Mouse (Mus musculus) kidney, postnatal 36 days (tissue): ENCODE measurements around the gene Slc2a12.

Source experiments
- DNase-seq, 2 experiments: peaks; one replicate each; pipeline ENCODE4 v3.0.0; 2021 to 2022; ENCODE audit warnings: mixed read lengths in 2 of 2

The Slc2a12 gene

GRCm38 (mm10) chr10:22668509-22668908 lies 23.7 kb downstream of the Slc2a12 start:
- no peak for DNase-seq

GRCm38 (mm10) chr10:22674176-22674575 lies 29.4 kb downstream of the Slc2a12 start:
- DNase-seq: no peak

DNA sequence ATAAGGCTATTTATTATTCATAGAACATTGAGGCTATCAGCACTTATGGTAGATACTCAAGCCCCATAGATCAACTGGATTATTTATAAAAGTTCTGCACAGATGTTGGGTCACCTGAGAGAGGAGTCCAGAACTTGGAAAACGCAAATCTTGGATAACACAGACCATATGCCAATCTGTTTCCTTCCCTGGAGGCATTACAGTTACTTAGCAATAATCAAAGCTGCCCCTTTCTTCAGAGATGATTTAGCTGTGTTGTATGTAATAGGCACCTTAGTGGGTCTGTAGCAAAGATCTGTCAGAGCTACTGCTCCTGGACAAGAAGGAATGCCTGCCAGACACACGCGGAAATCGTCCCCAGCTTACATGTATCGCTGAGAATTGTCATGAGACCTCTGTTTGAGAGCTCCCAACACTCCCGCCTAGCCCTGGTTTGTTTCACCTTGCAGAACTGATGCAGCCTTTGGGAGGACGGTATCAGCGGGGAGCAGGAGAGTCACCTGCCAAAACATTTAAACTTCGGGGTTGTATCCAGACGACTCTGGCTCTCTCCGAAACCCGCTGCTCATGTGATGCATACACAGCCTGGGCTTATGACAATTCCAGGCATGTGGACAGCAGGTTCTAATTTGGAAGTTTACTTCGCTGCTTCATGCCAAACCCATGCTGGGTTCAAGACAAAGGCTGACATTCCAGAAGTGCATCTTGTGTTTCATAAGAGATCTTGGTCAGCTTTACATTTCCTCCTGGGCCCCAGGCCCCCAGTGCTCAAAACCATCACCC lies 31.2 kb downstream of the Slc2a12 start:
- DNase-seq: no peak

DNA sequence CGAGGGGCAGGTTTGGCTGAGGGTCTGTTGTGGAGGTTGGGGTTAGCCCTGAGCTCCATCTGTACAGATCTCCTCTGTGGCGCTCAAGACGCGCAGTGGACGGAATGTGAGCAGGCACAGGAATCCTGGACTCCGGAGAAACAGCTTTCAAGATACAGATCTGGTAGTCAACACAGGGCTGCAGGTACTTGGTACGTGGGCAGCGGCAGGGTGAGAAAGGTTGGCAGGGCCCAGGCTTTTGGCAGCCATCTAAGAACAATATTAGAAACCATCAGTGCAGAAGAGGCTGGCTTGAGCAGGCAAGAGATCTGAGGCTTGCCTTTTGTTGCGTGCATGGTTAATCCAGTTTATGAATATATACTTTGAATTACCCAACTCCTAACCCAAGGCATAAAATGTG lies 51.4 kb downstream of the Slc2a12 start:
- peak; percentile 21 to 29 for DNase-seq

DNA sequence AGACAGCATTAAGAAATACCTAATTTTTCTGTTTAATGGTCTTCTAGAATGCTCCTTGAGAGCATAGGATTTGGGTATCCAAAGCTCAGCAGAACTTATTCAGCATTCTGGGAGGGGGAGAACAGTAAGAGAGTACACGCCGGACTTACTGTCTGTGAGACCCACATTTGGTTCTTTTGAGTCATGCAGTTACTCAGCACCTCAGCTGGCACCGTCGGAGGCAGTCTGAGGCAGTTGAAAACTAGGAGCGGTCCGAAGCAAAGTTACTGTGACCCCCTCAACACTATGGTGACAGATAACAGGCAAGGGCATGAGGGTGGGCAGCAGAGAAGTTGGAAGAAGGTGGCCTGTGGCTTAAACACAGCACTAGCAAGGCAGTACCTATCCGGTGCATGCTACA lies 52.1 kb downstream of the Slc2a12 start:
- no peak for DNase-seq

- DNase-seq: no peak
These were observed 53.5 kb downstream of the Slc2a12 start for GRCm38 (mm10) chr10:22698158-22698953.

DNA sequence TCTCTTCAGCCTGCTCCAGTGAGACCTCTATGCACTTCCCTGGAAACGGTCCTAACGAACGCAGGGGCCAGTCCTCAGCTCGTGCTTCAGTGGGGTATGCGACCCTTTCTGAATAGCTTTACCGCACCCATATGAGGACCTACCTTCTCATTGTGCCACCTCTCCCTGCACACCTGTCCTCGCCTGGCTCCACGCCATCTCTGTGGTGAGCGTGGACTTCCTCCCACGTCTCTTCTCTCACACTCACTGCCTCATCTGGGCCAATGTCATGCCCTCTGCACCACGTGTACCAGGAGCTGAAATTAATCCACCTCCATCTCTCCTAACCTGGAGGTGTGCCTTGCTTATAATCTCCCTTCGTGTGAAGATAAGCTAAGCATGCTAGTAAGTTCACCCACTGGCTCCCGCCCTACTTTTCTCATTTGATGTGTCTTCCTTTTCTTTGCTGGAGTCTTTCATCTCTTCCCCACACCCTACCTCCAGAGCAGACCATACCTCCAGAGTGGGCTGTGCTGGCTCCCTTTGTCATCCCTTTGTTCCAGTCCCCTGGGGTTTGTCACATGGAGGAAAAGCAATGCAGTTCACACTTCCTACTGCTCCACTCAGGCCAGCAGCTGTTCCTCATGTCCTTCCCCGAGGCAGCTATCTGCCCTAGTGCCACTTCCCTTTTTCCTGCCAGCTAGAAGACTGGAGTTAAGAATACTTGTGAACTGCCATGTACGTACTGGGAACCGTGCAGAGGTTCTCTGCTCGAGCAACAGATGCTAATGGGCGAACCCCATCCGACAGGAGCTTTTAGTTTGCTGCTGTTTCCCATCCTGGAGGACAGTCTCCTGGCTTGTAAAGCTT lies 54.9 kb downstream of the Slc2a12 start:
- DNase-seq: no peak

DNA sequence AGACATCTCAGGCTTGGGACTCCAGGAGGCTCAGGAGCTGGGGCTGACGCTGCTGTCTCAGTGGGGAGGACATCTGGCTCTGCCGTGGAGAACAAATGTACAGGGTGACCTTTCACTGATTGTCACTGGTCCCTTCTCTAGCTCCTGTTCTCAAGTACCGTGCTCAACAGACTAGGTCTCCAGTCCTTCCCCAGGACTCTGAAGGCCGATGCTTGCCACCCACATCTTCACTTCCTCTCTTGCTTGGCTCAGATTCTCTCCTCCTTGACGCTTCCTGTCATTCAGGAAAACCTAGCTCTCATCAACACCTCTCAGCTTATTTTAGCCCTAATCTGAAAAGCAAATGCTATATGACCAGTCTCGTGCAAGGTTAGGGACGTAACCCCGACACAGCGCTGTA lies 56.0 kb downstream of the Slc2a12 start:
- DNase-seq: no peak

DNA sequence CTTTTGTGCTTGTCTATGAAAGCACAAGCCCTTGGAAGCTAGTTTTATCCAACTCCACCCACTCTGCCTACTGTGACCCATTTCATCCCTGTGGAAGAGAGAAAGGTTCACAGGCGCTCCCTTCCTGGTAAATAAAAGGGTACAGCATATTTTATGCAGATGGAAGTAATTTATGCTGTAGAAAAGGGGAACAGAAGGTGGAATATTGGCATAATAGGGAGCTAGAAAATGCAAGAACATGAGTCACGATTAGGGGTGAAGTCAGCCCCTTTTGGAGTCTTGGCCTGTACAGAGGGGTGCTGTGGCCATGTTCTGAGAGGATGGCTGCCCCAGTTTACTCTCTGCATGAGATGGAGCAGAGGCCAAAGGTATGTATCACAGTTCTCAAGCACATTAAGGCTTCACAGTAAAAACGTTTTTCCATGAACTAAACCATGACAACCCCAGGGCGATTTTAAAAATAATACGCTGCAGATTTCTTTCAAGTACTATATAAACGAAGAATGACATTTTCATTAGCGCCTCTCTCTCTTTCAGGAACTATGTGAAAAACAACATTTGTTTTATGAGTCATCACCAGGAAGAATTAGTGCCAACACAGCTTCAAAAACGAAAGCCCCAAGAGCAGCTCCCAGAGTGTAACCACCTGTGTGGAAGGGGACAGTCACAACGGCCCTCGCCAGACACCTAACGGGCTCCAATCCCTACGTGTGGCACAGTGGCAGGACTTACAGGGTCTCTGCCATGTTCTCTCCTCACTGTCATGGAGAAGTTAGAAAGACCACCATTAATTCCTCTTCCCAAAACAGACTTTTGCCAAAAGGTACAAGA lies 56.9 kb downstream of the Slc2a12 start:
- no peak for DNase-seq

DNA sequence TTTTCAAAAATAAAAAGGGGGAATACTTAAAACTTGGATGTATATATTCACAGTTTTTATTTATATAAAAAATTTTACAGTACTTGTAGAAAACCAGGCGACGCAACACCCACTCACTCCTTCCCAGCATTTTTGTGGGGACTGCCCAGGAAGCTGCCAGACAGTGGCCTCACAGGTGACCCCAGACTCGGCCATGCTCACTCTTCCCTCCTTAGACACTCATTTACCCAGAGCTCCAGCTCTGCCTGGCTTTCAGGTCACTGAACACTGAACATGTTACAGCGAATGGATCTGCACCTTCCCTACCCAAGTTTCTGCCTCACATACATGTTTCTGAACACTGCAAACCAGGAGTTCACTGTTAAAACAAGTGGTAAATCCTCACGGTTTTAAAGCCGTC lies 59.0 kb downstream of the Slc2a12 start:
- peak; percentile 32 to 41 for DNase-seq

GRCm38 (mm10) chr10:22708190-22708843 lies 63.5 kb downstream of the Slc2a12 start:
- no peak for DNase-seq

DNA sequence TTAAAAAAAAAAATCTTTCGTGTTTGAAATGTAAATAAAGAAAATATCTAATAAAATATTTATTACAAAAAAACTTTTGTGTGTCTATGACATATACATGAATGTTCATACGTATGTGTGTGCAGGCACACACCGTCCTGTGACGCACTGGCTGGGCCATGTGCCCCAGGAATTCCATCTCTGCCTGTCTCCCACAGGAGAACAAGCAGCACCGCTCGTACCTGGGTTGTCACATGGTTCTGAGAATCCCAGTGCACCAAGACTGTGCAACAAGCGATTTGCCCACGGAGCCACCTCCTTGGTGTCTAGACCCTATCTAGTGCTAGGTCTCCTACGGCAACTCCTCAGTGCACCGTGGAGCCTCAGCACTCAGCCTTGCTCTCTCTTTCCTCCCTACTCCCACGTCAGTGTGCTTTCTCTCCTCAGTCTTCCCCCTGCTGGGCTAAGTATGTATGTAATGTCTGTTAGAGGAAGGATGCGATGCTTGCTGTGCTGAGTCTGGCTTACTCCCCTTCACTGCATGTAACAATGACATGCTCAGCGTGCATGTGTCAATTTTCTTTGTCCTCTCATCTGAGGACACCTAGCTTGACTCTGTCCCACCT lies 65.5 kb downstream of the Slc2a12 start:
- no peak for DNase-seq

GRCm38 (mm10) chr10:22712955-22713354 lies 68.1 kb downstream of the Slc2a12 start:
- DNase-seq: no peak

DNA sequence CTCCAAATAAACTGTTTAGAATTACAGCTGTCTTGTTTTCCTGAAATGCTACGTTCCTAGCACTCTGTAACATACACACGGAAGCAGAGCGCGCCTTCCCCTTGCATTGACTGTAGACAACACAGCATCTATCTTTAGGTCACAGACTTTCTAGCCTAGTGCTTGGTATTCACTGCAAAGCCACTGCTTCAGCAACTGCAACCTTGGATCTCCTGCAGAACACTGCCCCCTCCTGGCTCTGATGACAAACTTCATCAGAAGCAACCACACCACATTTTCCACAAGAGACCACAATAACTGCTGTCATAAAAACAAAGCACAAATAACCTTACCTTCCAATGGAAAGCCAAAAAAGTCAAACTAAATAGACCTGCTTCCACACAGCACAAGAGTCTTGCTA lies 69.7 kb downstream of the Slc2a12 start:
- peak; percentile 52 to 77 for DNase-seq

- DNase-seq: no peak
These were observed 73.7 kb downstream of the Slc2a12 start for GRCm38 (mm10) chr10:22718475-22718874.

GRCm38 (mm10) chr10:22720781-22721529 lies 76.1 kb downstream of the Slc2a12 start:
- no peak for DNase-seq

- DNase-seq: no peak
These were observed 80.4 kb downstream of the Slc2a12 start for GRCm38 (mm10) chr10:22725166-22725565.

DNA sequence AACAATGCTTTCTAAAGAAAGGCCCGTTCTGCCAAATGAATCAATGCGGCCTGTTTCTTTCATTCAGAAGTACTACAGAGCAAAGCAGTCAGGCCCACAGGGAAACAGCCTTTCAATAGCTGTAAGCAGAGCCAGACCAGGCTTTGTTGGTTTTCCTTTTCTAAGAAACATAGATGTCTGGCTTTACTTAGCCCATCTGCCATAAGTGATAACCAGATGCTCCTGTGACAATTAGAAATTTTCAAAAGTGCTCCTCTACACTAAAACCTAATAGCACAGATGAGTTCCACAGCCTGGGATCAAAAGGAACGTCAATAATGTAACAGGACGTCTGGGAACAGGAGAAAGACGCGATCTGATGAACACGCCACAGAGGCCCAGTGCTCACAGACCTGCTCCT lies 81.5 kb downstream of the Slc2a12 start:
- no peak for DNase-seq

DNA sequence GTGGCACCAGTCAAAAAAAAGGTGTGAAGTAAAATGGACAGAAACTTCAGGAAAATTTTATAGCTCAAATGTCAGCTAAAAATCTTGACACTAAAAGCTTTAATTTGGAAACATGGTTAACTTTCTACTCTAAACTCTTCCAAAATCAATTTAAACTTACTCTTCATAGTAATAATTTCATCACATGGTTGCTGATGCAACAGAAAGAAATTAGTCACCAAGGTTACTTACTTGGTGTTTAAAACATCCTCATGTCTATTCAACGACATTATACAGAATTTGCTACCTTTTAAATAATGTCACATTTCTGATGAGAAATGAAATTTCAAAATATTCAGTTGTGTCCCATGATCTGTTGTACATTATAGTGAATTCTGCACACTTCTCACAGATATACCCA lies 83.4 kb downstream of the Slc2a12 start:
- DNase-seq: no peak

GRCm38 (mm10) chr10:22730266-22730991 lies 85.6 kb downstream of the Slc2a12 start:
- DNase-seq: no peak
